Mouse (Mus musculus): ENCODE results near the gene Sult6b1.

- TF ChIP-seq CTCF (IDR thresholded peaks at IDR 0.05; ENCODE audit: extremely low read depth, insufficient read length, insufficient replicate concordance, low read depth, low read length) (no peak), POLR2A (IDR thresholded peaks at IDR 0.05; ENCODE audit: low read depth, low read length) (no peak)
These were observed 23.5 kb downstream of the Sult6b1 start for GRCm38 (mm10) chr17:78883291-78883690.

Measured in small intestine, adult 2 months (tissue).